Mouse (Mus musculus) erythroblast, embryonic 14.5 days (primary cell): ENCODE data around the gene Tbc1d9. TPM values are rescaled to one million over a fixed set of nuclear protein-coding genes. Genes with fewer than 3 reads are reported as not detected.

Experiments used
- H3K27me3 ChIP-seq: 2 replicates; pipeline ENCODE4 v1.6.1; 2012; ENCODE audit warnings: inconsistent platforms; ENCODE audit not compliant: control insufficient read depth
- H3K36me3 ChIP-seq: 2 replicates; pipeline ENCODE4 v1.6.1; 2012; ENCODE audit warnings: mild to moderate bottlenecking, inconsistent platforms; ENCODE audit not compliant: control insufficient read depth
- H3K4me1 ChIP-seq: 2 replicates; pipeline ENCODE4 v1.6.1; 2012; ENCODE audit warnings: inconsistent platforms; ENCODE audit not compliant: control insufficient read depth
- H3K4me3 ChIP-seq: replicated peaks from 2 replicates; pipeline ENCODE3; 2012; ENCODE audit warnings: moderate library complexity, mild to moderate bottlenecking, inconsistent platforms
- H3K9me3 ChIP-seq: 2 replicates; pipeline ENCODE4 v1.6.1; 2012; ENCODE audit warnings: low read length, inconsistent platforms, mixed read lengths; ENCODE audit not compliant: control insufficient read depth
- GATA1 ChIP-seq: IDR thresholded peaks from 2 replicates; pipeline ENCODE4 v1.6.1; 2012; ENCODE audit warnings: low read length, inconsistent platforms, mixed read lengths
- TAL1 ChIP-seq: IDR thresholded peaks from 3 replicates; pipeline ENCODE4 v1.6.1; 2012; ENCODE audit warnings: low read length, inconsistent platforms, mixed read lengths
- polyA plus RNA-seq: library from polyadenylated mRNA; stranded (reverse); fragments of >175 nt; gene quantifications from 2 replicates; pipeline ENCODE4 v1.2.3, GENCODE M21; 2012

Gene Tbc1d9
- polyA plus RNA-seq, 1 experiment = not detected

DNA sequence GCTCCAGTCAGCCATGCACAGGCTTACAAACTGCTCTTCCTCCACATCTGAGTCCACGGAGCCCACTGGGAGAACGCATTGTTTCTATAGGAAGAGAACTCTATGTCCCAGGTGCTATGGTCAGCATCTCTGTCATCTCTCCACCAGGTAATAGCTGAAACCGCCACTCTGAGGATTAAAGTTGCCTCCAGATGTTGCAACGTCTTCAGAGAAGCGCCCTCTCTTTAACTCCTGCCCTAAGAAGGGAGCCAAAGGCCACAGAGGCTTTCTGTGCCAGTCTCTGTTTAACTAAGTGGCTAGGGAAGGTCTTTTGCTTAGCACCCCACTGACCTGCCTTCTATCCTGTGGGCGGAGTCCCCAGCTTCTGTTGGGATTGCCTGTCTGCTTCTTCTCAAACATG, 85.7 kb downstream of the Tbc1d9 start:
- Histone ChIP-seq H3K9me3 (no peaks in the 10 kb centered on the region), H3K27me3 (no peaks in the 10 kb centered on the region), H3K36me3 (no peaks in the 10 kb centered on the region), H3K4me3 (no peak overlapping the region), H3K4me1 (peaks cover 4% of the 10 kb centered on the region; the same call in 1 of the 2 replicates)
- TF ChIP-seq TAL1 (no peak), GATA1 (no peak)

GRCm38 (mm10) chr8:83251362-83252246, 86.5 kb downstream of the Tbc1d9 start:
- Histone ChIP-seq H3K4me3 (no peak overlapping the region), H3K36me3 (no peaks in the 10 kb centered on the region), H3K27me3 (no peaks in the 10 kb centered on the region), H3K4me1 (peaks cover 4% of the 10 kb centered on the region; the same call in 1 of the 2 replicates), H3K9me3 (no peaks in the 10 kb centered on the region)
- TF ChIP-seq GATA1 (no peak), TAL1 (no peak)

- Histone ChIP-seq H3K4me3 (no peak overlapping the region), H3K9me3 (no peaks in the 10 kb centered on the region), H3K36me3 (no peaks in the 10 kb centered on the region), H3K4me1 (peaks cover 4% of the 10 kb centered on the region; the same call in 1 of the 2 replicates), H3K27me3 (no peaks in the 10 kb centered on the region)
- TF ChIP-seq GATA1 (no peak), TAL1 (no peak)
These were observed 87.6 kb downstream of the Tbc1d9 start for GRCm38 (mm10) chr8:83252791-83253190.

- TF ChIP-seq TAL1 (no peak), GATA1 (no peak)
- no peaks in the 10 kb centered on the region for H3K9me3 ChIP-seq
- no peaks in the 10 kb centered on the region for H3K36me3 ChIP-seq
- no peak overlapping the region for H3K4me3 ChIP-seq
- peaks cover 2% of the 10 kb centered on the region; the same call in 1 of the 2 replicates for H3K4me1 ChIP-seq
- no peaks in the 10 kb centered on the region for H3K27me3 ChIP-seq
These were observed 92.5 kb downstream of the Tbc1d9 start for GRCm38 (mm10) chr8:83257631-83258030.

- Histone ChIP-seq H3K9me3 (no peaks in the 10 kb centered on the region), H3K4me1 (no peaks in the 10 kb centered on the region), H3K27me3 (no peaks in the 10 kb centered on the region), H3K36me3 (no peaks in the 10 kb centered on the region), H3K4me3 (no peak overlapping the region)
- TF ChIP-seq TAL1 (no peak), GATA1 (no peak)
These were observed 95.5 kb downstream of the Tbc1d9 start for GRCm38 (mm10) chr8:83260418-83261215.

GRCm38 (mm10) chr8:83271172-83271571, 106.0 kb downstream of the Tbc1d9 start:
- Histone ChIP-seq H3K27me3 (no peaks in the 10 kb centered on the region), H3K4me3 (no peak overlapping the region), H3K4me1 (no peaks in the 10 kb centered on the region), H3K36me3 (no peaks in the 10 kb centered on the region; the same call in 1 of the 2 replicates), H3K9me3 (no peaks in the 10 kb centered on the region)
- TF ChIP-seq TAL1 (no peak), GATA1 (no peak)

DNA sequence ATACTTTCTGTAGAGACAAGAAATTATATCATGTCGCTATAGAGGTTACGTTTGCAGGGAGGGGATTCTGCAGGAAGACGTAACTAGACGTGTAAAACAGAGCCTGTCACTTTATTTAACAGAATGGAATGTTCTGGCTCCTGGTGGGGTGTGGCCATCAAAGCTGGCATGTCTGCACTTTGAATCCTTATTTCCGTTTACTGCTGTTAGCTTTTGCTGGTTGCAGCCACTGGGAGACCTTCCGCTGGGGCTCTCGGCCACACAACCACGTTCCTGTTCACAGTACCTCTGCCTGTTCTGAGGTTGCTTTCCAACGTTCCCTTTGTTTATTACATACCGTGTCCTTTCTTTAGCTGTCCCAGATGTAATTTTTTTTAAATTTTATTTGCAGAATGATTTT, 107.3 kb downstream of the Tbc1d9 start:
- TF ChIP-seq TAL1 (no peak), GATA1 (no peak)
- H3K4me3 ChIP-seq = no peak overlapping the region
- no peaks in the 10 kb centered on the region for H3K4me1 ChIP-seq
- H3K36me3 ChIP-seq = no peaks in the 10 kb centered on the region; the same call in 1 of the 2 replicates
- H3K9me3 ChIP-seq = no peaks in the 10 kb centered on the region
- no peaks in the 10 kb centered on the region for H3K27me3 ChIP-seq

- no peaks in the 10 kb centered on the region for H3K9me3 ChIP-seq
- H3K27me3 ChIP-seq = no peaks in the 10 kb centered on the region
- no peaks in the 10 kb centered on the region; the same call in 1 of the 2 replicates for H3K36me3 ChIP-seq
- H3K4me3 ChIP-seq = no peak overlapping the region
- H3K4me1 ChIP-seq = no peaks in the 10 kb centered on the region
- no peak for TF ChIP-seq GATA1
- TF ChIP-seq TAL1 = no peak
These were observed 109.3 kb downstream of the Tbc1d9 start for GRCm38 (mm10) chr8:83274470-83274869.

DNA sequence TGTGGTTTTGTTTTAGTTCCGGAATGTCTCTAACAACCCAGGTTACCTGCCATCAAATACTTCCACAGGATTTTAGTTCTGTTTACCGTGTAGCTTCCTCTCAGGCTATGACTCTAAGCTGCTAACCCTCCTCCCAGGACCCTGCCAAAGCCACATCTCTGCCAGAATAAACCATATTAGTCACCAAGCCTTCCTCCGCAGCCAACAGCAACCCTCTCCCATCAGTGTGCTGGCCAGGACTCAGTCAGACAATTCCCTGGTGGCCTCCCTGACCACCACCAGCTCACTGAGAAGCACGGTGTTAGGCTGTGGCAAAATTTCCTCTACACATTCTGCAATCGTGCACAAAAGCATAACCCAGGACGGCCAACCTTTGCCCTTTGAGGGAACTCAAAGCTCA, 113.3 kb downstream of the Tbc1d9 start:
- no peaks in the 10 kb centered on the region for H3K9me3 ChIP-seq
- no peak overlapping the region for H3K4me3 ChIP-seq
- H3K27me3 ChIP-seq = no peaks in the 10 kb centered on the region
- H3K4me1 ChIP-seq = no peaks in the 10 kb centered on the region
- TF ChIP-seq TAL1 = no peak
- no peak for TF ChIP-seq GATA1
- H3K36me3 ChIP-seq = no peaks in the 10 kb centered on the region
